Mouse (Mus musculus): Measurements from ENCODE around the gene Sept12.

Gene Sept12

DNA sequence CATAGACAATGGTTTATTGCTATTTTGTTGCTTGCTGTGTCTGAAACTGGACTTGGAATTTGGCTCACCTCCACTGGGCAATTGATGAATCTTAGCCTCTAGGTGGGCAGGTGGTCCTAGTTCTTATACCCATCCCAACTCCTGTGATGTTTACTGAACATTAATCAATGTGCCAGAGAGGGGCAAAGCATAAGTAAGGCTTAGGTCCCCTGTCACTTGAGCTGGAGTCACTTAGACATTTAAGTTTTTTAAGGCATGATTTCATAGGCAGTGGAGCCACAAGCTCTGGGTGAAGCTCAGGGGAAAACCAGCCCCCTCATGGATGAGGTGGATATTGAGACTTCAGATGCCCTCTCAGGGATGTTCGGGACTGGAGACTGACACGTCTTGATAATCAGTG is 59.2 kb downstream of the Sept12 start, which contains the start of gene Nudt16l1:
Nudt16l1 (plus strand) TSS at position 301 of the 400 bp plus-strand sequence.
- no peak for DNase-seq (ENCODE audit: low spot score in 2 of 2)

DNA sequence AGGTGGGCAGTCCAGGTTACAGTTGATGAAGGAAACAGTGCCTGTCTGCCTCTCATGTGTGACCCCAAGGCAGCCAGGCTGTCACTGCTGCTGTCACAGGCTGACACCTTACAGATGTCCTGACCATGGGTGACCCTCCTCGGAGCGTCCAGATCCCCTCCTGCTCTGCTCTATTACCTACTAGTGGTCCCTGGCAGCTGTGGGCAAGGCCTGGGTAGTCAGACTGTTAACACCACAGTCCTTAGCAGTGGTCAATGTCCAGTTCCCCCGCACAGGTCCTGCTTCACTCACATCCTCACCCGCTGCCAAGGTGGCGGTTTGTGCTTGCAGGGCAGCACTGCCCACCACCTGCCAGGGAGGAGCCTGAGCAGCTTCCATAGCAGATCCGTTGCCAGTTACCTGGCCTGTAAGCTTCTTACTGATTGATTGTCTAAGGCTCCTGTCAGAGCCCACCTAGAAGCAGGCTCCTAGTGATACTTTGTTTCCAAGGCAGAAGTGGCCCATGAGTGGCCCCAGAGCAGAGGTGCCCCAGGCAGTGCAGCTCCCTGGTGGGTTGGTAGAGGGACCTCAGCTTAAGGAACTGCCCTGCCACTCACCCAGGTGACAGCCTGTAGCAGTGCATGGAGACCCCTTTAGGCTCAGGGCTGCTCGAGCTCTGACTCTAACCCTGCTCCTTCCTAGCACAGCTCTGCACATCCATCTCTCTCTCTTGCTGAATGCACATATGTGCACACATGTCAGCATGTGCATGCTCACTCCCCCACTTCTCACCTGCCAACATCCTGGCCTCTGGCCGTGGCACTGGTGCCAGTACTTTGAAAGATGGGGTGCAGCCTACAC is 60.1 kb downstream of the Sept12 start:
- no peak for DNase-seq (ENCODE audit: low spot score in 2 of 2)

Measured in frontal cortex, postnatal 36 days (tissue).